Mouse (Mus musculus): Measurements from ENCODE around the gene Akap13. TPM values are rescaled to one million over a fixed set of nuclear protein-coding genes. Genes with fewer than 3 reads are reported as not detected.
"Not testable (repeated sequence)": the region's sequence is repeated elsewhere in the genome, so short reads cannot be mapped to it uniquely, and the experiment has no call there.

Gene Akap13
- polyA plus RNA-seq, 1 experiment from 2014 or later = 42.6 TPM

- no peaks in the 10 kb centered on the region for H3K9me3 ChIP-seq
- H3K9ac ChIP-seq = no peak overlapping the region
- 10% methylated on average over 2 of the region's 2 CpGs for WGBS
- peaks cover 3% of the 10 kb centered on the region; the same call in 1 of the 2 replicates for H3K4me1 ChIP-seq
- no peaks in the 10 kb centered on the region for H3K36me3 ChIP-seq
- no peak overlapping the region for H3K4me3 ChIP-seq
- no peaks in the 10 kb centered on the region for H3K27me3 ChIP-seq
- no peak overlapping the region for H3K4me2 ChIP-seq
- ATAC-seq (ENCODE audit: insufficient number of reproducible peaks, low FRiP score, low TSS enrichment, low read depth) = no peak
- no peak overlapping the region for H3K27ac ChIP-seq
Measured at GRCm38 (mm10) chr7:75786812-75787211, 331.5 kb downstream of the Akap13 start.

DNA sequence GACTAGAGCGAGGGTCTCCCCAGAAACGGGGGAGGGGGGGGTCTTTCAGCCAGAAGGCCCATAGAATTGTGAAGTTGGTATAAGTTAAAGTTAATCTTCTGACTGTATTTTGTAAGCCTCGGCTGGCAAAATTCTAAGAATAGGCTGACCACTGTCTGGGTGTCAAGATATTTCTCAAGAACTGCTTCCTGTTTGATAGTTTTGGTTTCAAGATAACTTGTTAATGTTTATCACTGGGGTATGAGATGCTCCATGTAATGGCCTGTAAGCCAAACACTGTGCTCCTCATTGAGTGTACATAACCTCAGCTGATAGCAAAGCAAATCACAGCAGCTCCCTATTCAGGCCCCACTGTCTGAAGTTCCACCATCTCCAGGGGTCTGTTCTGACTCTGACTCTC lies 332.0 kb downstream of the Akap13 start:
- no peak overlapping the region for H3K27ac ChIP-seq
- H3K9me3 ChIP-seq = no peaks in the 10 kb centered on the region
- no peak overlapping the region for H3K4me2 ChIP-seq
- H3K4me3 ChIP-seq = no peak overlapping the region
- H3K27me3 ChIP-seq = no peaks in the 10 kb centered on the region
- no peak overlapping the region for H3K9ac ChIP-seq
- H3K4me1 ChIP-seq = peaks cover 2% of the 10 kb centered on the region; the same call in 1 of the 2 replicates
- ATAC-seq (ENCODE audit: insufficient number of reproducible peaks, low FRiP score, low TSS enrichment, low read depth) = no peak
- 49% methylated on average over 3 of the region's 3 CpGs for WGBS
- no peaks in the 10 kb centered on the region for H3K36me3 ChIP-seq

- H3K4me2 ChIP-seq; ATAC-seq (ENCODE audit: insufficient number of reproducible peaks, low FRiP score, low TSS enrichment, low read depth); H3K27me3 ChIP-seq; H3K27ac ChIP-seq; H3K4me1 ChIP-seq; H3K36me3 ChIP-seq; H3K9me3 ChIP-seq; H3K9ac ChIP-seq; H3K4me3 ChIP-seq: not testable (repeated sequence)
- WGBS = 43% methylated on average over 6 of the region's 7 CpGs
Measured at GRCm38 (mm10) chr7:75788069-75788800, 332.9 kb downstream of the Akap13 start.

DNA sequence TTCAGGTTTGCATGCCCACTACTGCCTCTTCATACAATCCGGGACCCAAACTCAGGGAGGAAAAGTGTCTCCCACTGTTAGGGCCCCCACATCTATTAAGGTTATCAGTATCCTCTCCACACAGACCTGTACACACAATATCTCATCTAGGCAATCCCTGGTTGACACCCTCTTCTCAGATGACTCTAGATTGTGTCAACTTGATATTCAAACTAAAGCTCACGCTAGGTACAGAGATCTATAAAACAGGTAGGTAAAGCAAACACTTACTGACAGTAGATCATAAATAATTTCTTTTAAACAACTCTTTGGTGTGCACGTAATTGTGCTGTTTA lies 333.4 kb downstream of the Akap13 start:
- not testable (repeated sequence) for H3K27me3 ChIP-seq; H3K4me1 ChIP-seq; ATAC-seq (ENCODE audit: insufficient number of reproducible peaks, low FRiP score, low TSS enrichment, low read depth); H3K36me3 ChIP-seq; H3K9me3 ChIP-seq; H3K4me2 ChIP-seq; H3K9ac ChIP-seq; H3K4me3 ChIP-seq; H3K27ac ChIP-seq
- WGBS = 79% methylated on average over 3 of the region's 3 CpGs

DNA sequence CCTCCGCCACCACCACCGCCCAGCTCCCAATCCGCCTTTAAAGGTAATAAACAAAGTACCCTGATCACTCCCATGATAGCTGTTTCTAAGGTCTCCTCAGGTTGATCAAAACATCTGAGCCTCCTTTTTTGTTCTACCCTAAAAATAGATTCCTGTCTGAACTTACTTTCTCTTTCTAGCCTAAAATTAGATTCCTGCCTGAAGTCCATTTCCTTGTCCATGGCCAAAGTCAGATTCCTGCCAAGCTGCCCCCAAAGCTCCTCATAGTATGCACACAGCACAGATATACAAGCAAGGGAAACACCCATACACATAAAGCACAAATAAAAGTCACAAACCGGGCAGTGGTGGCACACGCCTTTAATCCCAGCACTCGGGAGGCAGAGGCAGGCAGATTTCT lies 334.4 kb downstream of the Akap13 start:
- WGBS = 93% methylated on average over 6 of the region's 6 CpGs
- Histone ChIP-seq H3K9ac (no peak overlapping the region), H3K27ac (no peak overlapping the region), H3K9me3 (no peaks in the 10 kb centered on the region), H3K4me2 (no peak overlapping the region), H3K27me3 (no peaks in the 10 kb centered on the region), H3K4me1 (peaks cover 2% of the 10 kb centered on the region; the same call in 1 of the 2 replicates), H3K36me3 (no peaks in the 10 kb centered on the region), H3K4me3 (no peak overlapping the region)
- ATAC-seq (ENCODE audit: insufficient number of reproducible peaks, low FRiP score, low TSS enrichment, low read depth) = no peak

DNA sequence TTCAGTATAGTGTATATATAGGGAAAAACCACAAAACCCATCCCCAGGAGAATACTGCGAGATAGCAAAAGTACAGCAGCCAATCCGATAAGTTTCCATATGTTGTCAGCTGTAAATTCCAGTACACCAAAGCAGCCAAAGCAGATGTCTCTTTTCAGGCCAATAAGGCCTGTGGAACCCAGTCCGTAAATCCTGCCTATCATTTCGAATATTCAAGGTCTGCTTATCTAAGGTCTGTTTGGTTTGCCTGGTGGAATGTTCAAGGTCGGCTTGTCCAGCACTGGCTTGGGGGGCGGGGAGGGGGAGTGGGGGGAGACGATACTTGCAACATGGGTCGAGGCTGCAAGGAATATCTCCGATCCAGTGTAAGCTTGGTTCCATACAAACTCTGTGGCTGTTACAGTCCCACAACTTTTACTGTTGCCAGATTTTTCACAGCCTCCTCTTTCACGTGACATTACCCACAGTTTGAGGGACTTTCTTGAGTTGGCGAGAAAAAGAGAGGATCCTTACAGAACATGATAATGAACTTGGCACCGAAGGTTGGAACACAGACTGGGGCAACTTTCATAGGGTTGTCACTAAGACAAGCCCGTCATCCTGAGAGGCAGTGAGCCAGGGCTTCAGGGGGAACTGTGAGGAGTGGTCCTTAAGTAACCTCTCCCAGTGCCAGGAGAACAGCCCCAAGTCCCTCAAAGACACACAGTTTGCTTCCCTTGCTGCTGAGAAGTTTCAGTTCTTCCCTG lies 335.9 kb downstream of the Akap13 start:
- H3K4me1 ChIP-seq; H3K36me3 ChIP-seq; H3K27me3 ChIP-seq; H3K27ac ChIP-seq; H3K4me3 ChIP-seq; H3K9ac ChIP-seq; H3K9me3 ChIP-seq; ATAC-seq (ENCODE audit: insufficient number of reproducible peaks, low FRiP score, low TSS enrichment, low read depth); H3K4me2 ChIP-seq: not testable (repeated sequence)
- WGBS = 64% methylated on average over 13 of the region's 13 CpGs

GRCm38 (mm10) chr7:75793091-75793490 lies 337.8 kb downstream of the Akap13 start:
- Histone ChIP-seq H3K4me1 (0 out of 2 replicates have a peak, but pooled peaks cover 2% of the 10 kb centered on the region), H3K36me3 (no peaks in the 10 kb centered on the region), H3K27ac (no peak overlapping the region), H3K4me3 (no peak overlapping the region), H3K9me3 (no peaks in the 10 kb centered on the region), H3K4me2 (no peak overlapping the region), H3K27me3 (no peaks in the 10 kb centered on the region), H3K9ac (no peak overlapping the region)
- WGBS = 74% methylated on average over 2 of the region's 2 CpGs
- no peak for ATAC-seq (ENCODE audit: insufficient number of reproducible peaks, low FRiP score, low TSS enrichment, low read depth)

DNA sequence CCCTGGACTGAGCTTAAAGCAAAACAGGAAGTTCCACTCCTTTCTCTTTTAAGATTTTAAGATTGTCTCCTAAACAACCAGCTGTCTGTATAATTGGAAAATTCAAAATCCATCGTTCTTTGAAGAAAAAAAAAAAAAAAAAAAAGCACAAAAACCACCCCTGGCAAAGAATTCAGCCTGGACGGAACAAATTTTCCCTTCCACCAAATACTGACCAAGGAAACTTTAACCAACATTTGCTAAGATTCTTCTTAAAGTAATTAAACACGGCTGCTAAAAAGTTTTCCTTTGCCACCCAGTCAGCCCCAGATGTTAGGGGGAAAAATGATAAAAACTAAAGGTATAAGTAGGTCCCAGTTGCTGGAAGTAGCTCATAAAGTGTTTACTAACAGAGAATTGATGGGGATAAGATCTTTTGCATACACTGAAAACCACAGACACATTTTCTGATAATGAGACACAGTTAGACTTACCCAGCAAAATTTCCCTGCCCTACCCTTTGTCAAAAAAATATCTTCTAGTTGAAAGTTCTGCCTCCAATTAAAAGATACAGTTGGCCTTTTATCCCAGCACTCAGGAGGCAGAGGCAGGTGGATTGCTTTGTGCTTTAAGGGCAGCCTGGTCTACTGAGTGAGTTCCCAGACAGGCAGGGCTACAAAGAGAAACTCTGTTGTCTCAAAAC lies 338.5 kb downstream of the Akap13 start:
- no peak overlapping the region for H3K9ac ChIP-seq
- no peaks in the 10 kb centered on the region for H3K36me3 ChIP-seq
- no peak overlapping the region for H3K4me2 ChIP-seq
- 0 out of 2 replicates have a peak, but pooled peaks cover 2% of the 10 kb centered on the region for H3K4me1 ChIP-seq
- H3K9me3 ChIP-seq = no peaks in the 10 kb centered on the region
- no peak overlapping the region for H3K4me3 ChIP-seq
- no peaks in the 10 kb centered on the region for H3K27me3 ChIP-seq
- 18% methylated on average over 3 of the region's 3 CpGs for WGBS
- ATAC-seq (ENCODE audit: insufficient number of reproducible peaks, low FRiP score, low TSS enrichment, low read depth) = no peak
- H3K27ac ChIP-seq = no peak overlapping the region

DNA sequence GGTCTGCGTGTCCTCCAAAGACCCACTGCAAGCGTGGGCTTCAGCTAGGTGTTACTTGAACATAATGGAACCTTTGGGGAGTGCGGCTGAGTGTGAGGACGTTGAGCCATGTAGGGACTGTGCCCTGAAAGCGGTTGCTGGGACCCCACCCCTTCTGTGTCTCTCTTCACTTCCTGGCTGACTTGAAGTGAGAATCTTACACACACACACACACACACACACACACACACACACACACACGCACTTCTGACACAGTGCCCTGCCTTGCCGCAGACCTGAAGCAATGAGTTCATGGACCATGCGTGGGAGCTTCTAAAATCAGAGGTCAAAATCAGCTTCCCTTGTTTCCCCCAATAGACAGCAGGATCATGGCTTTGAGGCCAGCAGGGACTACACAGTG lies 339.8 kb downstream of the Akap13 start:
- H3K27me3 ChIP-seq = no peaks in the 10 kb centered on the region
- no peak overlapping the region for H3K4me3 ChIP-seq
- WGBS = 82% methylated on average over 8 of the region's 8 CpGs
- no peaks in the 10 kb centered on the region for H3K36me3 ChIP-seq
- no peak overlapping the region for H3K27ac ChIP-seq
- ATAC-seq (ENCODE audit: insufficient number of reproducible peaks, low FRiP score, low TSS enrichment, low read depth) = no peak
- H3K4me1 ChIP-seq = 0 out of 2 replicates have a peak, but pooled peaks cover 2% of the 10 kb centered on the region
- no peak overlapping the region for H3K4me2 ChIP-seq
- no peak overlapping the region for H3K9ac ChIP-seq
- H3K9me3 ChIP-seq = no peaks in the 10 kb centered on the region

- 28% methylated on average over 9 of the region's 9 CpGs for WGBS
- Histone ChIP-seq H3K4me3 (no peak overlapping the region), H3K9ac (no peak overlapping the region), H3K27me3 (no peaks in the 10 kb centered on the region), H3K27ac (no peak overlapping the region), H3K4me2 (no peak overlapping the region), H3K4me1 (no peaks in the 10 kb centered on the region), H3K36me3 (no peaks in the 10 kb centered on the region), H3K9me3 (no peaks in the 10 kb centered on the region)
- no peak for ATAC-seq (ENCODE audit: insufficient number of reproducible peaks, low FRiP score, low TSS enrichment, low read depth)
Measured at GRCm38 (mm10) chr7:75796474-75796873, 341.1 kb downstream of the Akap13 start.

- no peak for ATAC-seq (ENCODE audit: insufficient number of reproducible peaks, low FRiP score, low TSS enrichment, low read depth)
- Histone ChIP-seq H3K27ac (no peak overlapping the region), H3K9ac (no peak overlapping the region), H3K27me3 (no peaks in the 10 kb centered on the region), H3K4me1 (no peaks in the 10 kb centered on the region), H3K4me3 (no peak overlapping the region), H3K9me3 (no peaks in the 10 kb centered on the region), H3K4me2 (no peak overlapping the region), H3K36me3 (no peaks in the 10 kb centered on the region)
- WGBS = 74% methylated on average over 4 of the region's 4 CpGs
Measured at GRCm38 (mm10) chr7:75800530-75800929, 345.2 kb downstream of the Akap13 start.

DNA sequence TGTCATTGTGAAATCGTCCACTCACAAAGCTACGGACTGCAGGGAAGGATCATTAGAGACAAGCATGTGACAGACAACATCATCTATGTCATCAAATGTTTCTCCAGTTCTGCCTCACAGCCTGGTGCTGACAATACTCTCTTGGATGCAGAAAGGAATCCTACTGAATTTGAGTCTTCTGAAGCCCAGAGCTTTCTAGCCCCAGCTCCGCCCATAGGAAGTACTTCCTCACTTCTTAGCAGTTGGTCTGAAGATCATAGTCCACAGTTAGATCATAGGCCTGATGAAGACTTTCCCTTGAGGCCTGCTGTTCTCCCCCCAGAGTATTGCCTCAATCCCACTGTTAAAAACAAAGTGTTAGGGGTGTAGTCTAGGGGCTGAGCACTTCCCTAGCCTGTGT lies 345.7 kb downstream of the Akap13 start:
- Histone ChIP-seq H3K27ac (no peak overlapping the region), H3K9me3 (no peaks in the 10 kb centered on the region), H3K27me3 (no peaks in the 10 kb centered on the region), H3K4me2 (no peak overlapping the region), H3K4me1 (no peaks in the 10 kb centered on the region), H3K36me3 (no peaks in the 10 kb centered on the region), H3K9ac (no peak overlapping the region), H3K4me3 (no peak overlapping the region)
- ATAC-seq (ENCODE audit: insufficient number of reproducible peaks, low FRiP score, low TSS enrichment, low read depth) = no peak
- WGBS = 93% methylated on average over 3 of the region's 3 CpGs
